Mouse (Mus musculus): ENCODE data around the gene Rasgrp2.

Rasgrp2 gene

GRCm38 (mm10) chr19:6427653-6428434, 28.7 kb downstream of the Rasgrp2 start:
- peak; percentile 39 for DNase-seq (ENCODE audit: low spot score)

- peak; percentile 65 for DNase-seq (ENCODE audit: low spot score)
These were observed 29.5 kb downstream of the Rasgrp2 start for GRCm38 (mm10) chr19:6428501-6429200.

- no peak for DNase-seq (ENCODE audit: low spot score)
These were observed 43.9 kb downstream of the Rasgrp2 start for GRCm38 (mm10) chr19:6443016-6443415.

- peak; percentile 73 for DNase-seq (ENCODE audit: low spot score)
These were observed 46.8 kb downstream of the Rasgrp2 start for GRCm38 (mm10) chr19:6445761-6446423.

- no peak for DNase-seq (ENCODE audit: low spot score)
These were observed 47.7 kb downstream of the Rasgrp2 start for GRCm38 (mm10) chr19:6446736-6447437.

GRCm38 (mm10) chr19:6448752-6449151, 49.6 kb downstream of the Rasgrp2 start:
- no peak for DNase-seq (ENCODE audit: low spot score)

- DNase-seq (ENCODE audit: low spot score): no peak
These were observed 50.7 kb downstream of the Rasgrp2 start for GRCm38 (mm10) chr19:6449841-6450240.

- DNase-seq (ENCODE audit: low spot score): peak; percentile 89
These were observed 52.9 kb downstream of the Rasgrp2 start for GRCm38 (mm10) chr19:6452030-6452494.

- DNase-seq (ENCODE audit: low spot score): no peak
These were observed 53.7 kb downstream of the Rasgrp2 start for GRCm38 (mm10) chr19:6452672-6453310.

GRCm38 (mm10) chr19:6453349-6453748, 54.2 kb downstream of the Rasgrp2 start:
- no peak for DNase-seq (ENCODE audit: low spot score)

GRCm38 (mm10) chr19:6454041-6454720, 55.0 kb downstream of the Rasgrp2 start:
- no peak for DNase-seq (ENCODE audit: low spot score)

GRCm38 (mm10) chr19:6459504-6459903, 60.4 kb downstream of the Rasgrp2 start:
- DNase-seq (ENCODE audit: low spot score): no peak

- DNase-seq (ENCODE audit: low spot score): no peak
These were observed 63.7 kb downstream of the Rasgrp2 start for GRCm38 (mm10) chr19:6462841-6463240.

- no peak for DNase-seq (ENCODE audit: low spot score)
These were observed 65.3 kb downstream of the Rasgrp2 start for GRCm38 (mm10) chr19:6464306-6465071.

Measured in embryo, embryonic 10.5 days (tissue).